Mouse (Mus musculus) cerebellum, adult 2 months (tissue): Measurements from ENCODE around the gene Itga1. TPM values are rescaled to one million over a fixed set of nuclear protein-coding genes. Genes with fewer than 3 reads are reported as not detected.

Experiments
- DNase-seq, 2 experiments: peaks; one replicate each; pipeline ENCODE4 v3.0.0; 2021
- H3K27ac ChIP-seq: fragments of 200-500 bp; 2 replicates; pipeline ENCODE4 v1.5.1; 2012; ENCODE audit warnings: low read length, control low read depth, inconsistent platforms; ENCODE audit not compliant: insufficient read depth
- H3K27me3 ChIP-seq: fragments of 200-500 bp; 2 replicates; pipeline ENCODE4 v1.6.1; 2012; ENCODE audit warnings: inconsistent platforms, mild to moderate bottlenecking, low read length, moderate library complexity; ENCODE audit not compliant: control insufficient read depth, insufficient read depth
- H3K4me1 ChIP-seq: fragments of 200-500 bp; 2 replicates; pipeline ENCODE4 v1.6.1; 2011; ENCODE audit warnings: low read length; ENCODE audit not compliant: control insufficient read depth, insufficient read depth
- H3K4me3 ChIP-seq: fragments of 200-500 bp; replicated peaks from 2 replicates; pipeline ENCODE3; 2011; ENCODE audit warnings: mild to moderate bottlenecking, low read depth, low read length, control low read depth; ENCODE audit not compliant: insufficient read depth
- CTCF ChIP-seq: fragments of 200-500 bp; IDR thresholded peaks from 2 replicates; pipeline ENCODE4 v1.5.1; 2011; ENCODE audit warnings: low read depth, mild to moderate bottlenecking, control low read depth, low read length, moderate library complexity, borderline replicate concordance; ENCODE audit not compliant: insufficient read depth
- POLR2A ChIP-seq: fragments of 200-500 bp; IDR thresholded peaks from 2 replicates; pipeline ENCODE4 v1.6.1; 2011; ENCODE audit warnings: low read length, control low read depth, borderline replicate concordance; ENCODE audit not compliant: insufficient read depth
- WGBS: fragments of 180-500 bp; shearing (Covaris S2); methylation state at CpG from one replicate; pipeline ENCODE4 v1.1.7; 2018; 5-methylcytosine and 5-hydroxymethylcytosine counted together
- polyA plus RNA-seq: library from polyadenylated mRNA; depleted of rRNA; stranded (reverse); fragments of >200 nt; gene quantifications from 2 replicates; pipeline ENCODE4 v1.2.3, GENCODE M21; 2012

The Itga1 gene
- polyA plus RNA-seq, 1 experiment = 2.6 TPM

DNA sequence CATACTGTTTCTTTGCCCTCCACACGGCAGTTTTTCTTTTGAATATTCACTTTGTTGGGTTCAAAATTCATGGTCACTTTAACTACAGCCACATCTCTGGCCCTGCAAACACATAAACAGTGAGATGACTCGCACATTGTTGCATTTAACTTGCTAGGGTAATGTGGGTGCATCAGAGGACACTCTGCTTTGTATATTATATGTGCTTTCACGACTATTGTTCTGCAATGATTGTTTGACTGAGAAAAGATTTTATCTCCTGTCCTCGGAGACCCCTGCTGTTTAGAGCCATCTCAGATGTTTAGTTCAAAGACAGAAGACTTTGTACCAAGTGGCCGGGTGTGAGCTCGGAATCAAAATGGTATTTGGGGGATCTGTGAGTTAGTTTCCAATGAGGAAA lies 114.1 kb downstream of the Itga1 start:
- no peak overlapping the region for H3K27ac ChIP-seq
- WGBS = 68% methylated on average over 6 of the region's 6 CpGs
- TF ChIP-seq CTCF = no peak
- no peak for TF ChIP-seq POLR2A
- no peaks in the 10 kb centered on the region for H3K4me1 ChIP-seq
- no peak for DNase-seq
- no peaks in the 10 kb centered on the region for H3K27me3 ChIP-seq
- H3K4me3 ChIP-seq = no peak overlapping the region

DNA sequence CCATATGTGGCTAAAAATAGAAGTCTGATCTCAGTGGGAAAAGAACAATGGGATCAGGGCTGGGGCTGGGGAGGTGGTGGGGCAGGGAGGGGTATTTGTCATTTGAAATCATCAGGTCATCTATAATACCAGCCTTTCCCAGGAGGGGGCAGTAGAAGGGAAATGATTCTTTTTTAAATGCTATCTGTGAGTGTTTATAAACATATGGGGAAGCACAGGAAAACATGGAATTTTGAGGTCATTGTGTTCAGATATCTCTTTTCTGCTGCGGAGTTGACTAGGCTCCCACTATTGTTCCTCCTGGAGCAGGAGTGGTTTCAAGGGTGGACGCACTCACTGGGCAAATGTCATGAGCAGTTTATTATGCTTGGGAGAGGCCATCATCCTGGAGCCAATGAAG lies 114.6 kb downstream of the Itga1 start:
- Histone ChIP-seq H3K27ac (no peak overlapping the region), H3K4me3 (no peak overlapping the region), H3K4me1 (no peaks in the 10 kb centered on the region), H3K27me3 (no peaks in the 10 kb centered on the region)
- TF ChIP-seq POLR2A = no peak
- TF ChIP-seq CTCF = 0 out of 2 replicates have a peak, but pooled peaks have one; percentile 2
- DNase-seq = no peak
- WGBS = 52% methylated on average over 2 of the region's 2 CpGs

DNA sequence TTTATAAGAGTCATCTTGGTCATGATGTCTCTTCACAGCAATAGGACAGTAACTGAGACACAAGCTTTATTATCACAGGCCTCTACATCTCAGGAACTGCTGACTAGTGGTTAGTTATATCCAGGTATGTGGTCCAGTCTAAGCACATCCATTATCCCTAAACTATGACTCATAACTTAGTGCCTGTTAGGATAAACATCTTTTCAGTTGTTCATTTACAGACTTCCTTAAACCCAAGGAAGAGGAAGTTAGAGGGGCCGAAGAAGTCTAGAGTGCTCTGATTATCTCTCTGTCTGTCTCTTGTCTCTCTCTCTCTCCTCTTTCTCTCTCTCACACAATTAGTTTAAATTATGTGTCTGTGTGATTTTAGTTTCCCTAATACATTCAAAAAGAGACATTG lies 117.1 kb downstream of the Itga1 start:
- no peaks in the 10 kb centered on the region for H3K27me3 ChIP-seq
- H3K4me1 ChIP-seq = no peaks in the 10 kb centered on the region
- no peak for TF ChIP-seq CTCF
- TF ChIP-seq POLR2A = no peak
- 94% methylated on average over 1 of the region's 1 CpGs for WGBS
- H3K27ac ChIP-seq = no peak overlapping the region
- DNase-seq = no peak
- H3K4me3 ChIP-seq = no peak overlapping the region

DNA sequence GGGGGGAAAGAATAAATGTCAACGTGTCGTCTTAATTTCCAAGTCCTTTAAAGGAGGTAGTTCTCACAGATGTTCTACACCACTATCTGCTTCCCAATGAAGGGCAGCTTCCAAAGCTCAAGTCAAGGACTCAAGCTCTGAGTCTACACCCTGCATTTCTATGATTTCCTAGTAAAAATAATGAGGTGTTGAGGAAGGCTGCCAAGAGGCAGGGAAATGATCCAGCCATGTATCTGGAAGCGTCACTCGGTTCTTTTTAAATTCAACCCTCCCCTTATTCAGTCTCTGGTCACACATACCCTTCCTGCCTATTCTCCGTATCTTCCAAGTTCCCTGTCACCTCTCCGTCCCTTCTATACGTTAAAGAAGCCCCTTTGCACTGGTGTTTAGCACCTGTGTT lies 118.6 kb downstream of the Itga1 start:
- H3K4me3 ChIP-seq = no peak overlapping the region
- no peak overlapping the region for H3K27ac ChIP-seq
- no peak for DNase-seq
- TF ChIP-seq POLR2A = no peak
- no peaks in the 10 kb centered on the region for H3K4me1 ChIP-seq
- 70% methylated on average over 7 of the region's 7 CpGs for WGBS
- H3K27me3 ChIP-seq = no peaks in the 10 kb centered on the region

DNA sequence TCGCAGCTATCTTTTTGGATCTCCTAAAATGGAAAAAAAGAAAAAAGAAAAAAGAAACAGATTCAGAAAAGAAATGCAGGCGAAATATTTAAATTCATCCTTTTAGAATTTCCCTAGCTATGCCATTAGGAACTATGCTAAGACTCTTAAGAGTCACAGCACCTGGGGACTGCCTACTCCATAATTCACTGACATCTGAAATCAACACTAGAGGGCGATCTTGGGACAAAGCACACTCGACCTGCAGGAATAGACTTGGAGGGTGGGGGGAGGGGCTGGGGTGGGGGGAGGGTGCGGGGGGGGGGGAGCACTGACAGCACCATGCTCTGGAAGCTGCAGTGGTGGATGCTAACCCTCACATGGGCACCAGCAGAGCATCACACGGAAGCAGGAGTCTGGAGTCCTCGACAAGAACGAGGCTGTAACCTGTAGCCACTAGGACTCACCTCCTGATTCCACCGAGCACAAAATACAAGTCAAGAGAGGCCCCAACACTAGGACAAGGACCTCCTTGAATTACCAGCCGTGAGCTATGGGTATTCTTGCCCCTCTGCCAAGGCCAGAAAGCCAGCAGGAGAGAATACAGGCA lies 120.8 kb downstream of the Itga1 start:
- no peak overlapping the region for H3K27ac ChIP-seq
- TF ChIP-seq POLR2A (no peak), CTCF (no peak)
- no peak overlapping the region for H3K4me3 ChIP-seq
- H3K4me1 ChIP-seq = no peaks in the 10 kb centered on the region
- WGBS = 43% methylated on average over 10 of the region's 10 CpGs
- H3K27me3 ChIP-seq = no peaks in the 10 kb centered on the region
- DNase-seq = no peak

DNA sequence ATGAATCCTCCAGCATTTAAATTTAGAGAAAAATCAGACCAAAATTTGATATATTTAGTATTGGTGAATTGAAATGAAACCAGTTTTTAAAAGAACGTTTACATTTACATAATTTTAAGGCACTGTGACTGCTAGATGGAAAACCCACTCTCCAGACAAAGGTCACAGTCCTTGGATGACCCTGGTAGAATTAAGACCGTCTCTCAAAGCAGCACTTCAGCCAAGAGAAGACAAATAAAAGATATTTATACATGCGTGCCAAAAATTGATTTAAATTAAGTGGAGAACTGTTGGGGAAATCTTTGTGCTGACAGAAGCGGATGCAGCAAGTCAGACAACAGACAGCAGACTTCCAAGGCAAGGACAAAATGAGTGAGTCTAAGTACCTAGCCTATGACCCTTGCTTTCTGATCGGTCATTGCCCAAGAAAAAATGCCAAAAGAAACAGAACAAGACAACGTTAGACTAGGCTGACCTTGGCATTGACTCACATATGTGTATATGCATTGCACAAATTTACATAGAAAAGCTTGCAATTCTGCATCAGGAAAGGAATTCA lies 127.2 kb downstream of the Itga1 start:
- no peaks in the 10 kb centered on the region for H3K27me3 ChIP-seq
- no peaks in the 10 kb centered on the region for H3K4me1 ChIP-seq
- TF ChIP-seq POLR2A (no peak), CTCF (no peak)
- 67% methylated on average over 6 of the region's 6 CpGs for WGBS
- H3K27ac ChIP-seq = no peak overlapping the region
- no peak for DNase-seq
- H3K4me3 ChIP-seq = no peak overlapping the region

DNA sequence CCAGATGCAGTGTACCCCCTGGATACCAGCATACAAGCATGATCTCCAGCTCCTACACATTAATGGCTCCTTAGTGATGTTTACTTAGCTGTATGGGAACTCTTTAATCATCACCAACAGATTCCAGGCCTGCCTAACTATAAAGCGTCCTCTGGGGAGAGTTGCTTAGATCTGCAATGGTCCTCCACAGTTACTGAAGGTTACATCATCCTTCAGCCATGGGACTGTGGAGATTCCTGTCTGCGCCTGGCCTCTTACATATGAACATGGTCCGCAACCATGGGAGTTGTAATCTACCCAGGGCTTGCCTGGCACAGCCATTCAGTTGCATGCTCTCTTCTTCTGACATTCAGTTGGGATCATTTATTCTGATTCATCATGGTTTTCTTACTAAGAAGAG lies 129.9 kb downstream of the Itga1 start:
- 97% methylated on average over 3 of the region's 3 CpGs for WGBS
- H3K27me3 ChIP-seq = no peaks in the 10 kb centered on the region
- H3K27ac ChIP-seq = no peak overlapping the region
- DNase-seq = no peak
- H3K4me3 ChIP-seq = no peak overlapping the region
- TF ChIP-seq POLR2A (no peak), CTCF (no peak)
- no peaks in the 10 kb centered on the region for H3K4me1 ChIP-seq

DNA sequence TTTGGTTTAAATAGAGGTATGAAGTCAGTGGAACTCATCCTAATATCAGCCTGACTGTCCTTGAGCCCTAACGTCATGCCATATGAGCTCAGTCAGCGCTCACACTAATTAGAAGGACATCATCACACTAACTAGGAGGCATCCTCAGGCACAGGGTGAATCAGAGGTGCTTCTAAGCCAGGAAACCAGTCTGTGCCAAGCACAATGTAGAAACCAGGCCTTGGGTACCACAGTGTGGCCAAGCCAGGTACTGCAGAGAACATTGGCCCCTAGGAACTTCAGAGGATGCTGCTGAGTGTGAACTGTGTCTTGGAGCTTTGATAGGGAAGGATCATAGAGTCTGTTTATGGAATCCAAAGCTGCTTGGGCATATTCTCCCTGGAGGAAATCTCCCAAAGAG lies 137.5 kb downstream of the Itga1 start:
- peak; percentile 82 to 87 for DNase-seq
- Histone ChIP-seq H3K4me1 (no peaks in the 10 kb centered on the region), H3K4me3 (no peak overlapping the region), H3K27me3 (no peaks in the 10 kb centered on the region; the same call in 1 of the 2 replicates), H3K27ac (no peak overlapping the region)
- TF ChIP-seq POLR2A = no peak
- peak; percentile 99 for TF ChIP-seq CTCF
- 1% methylated on average over 2 of the region's 2 CpGs for WGBS
